Mouse (Mus musculus) urinary bladder, postnatal 14 days (tissue): Measurements from ENCODE around the gene Cldn16.
"Not testable (repeated sequence)": the region's sequence is repeated elsewhere in the genome, so short reads cannot be mapped to it uniquely, and the experiment has no call there.

Experiments used
- DNase-seq: peaks from one replicate; pipeline ENCODE4 v3.0.0; 2021; ENCODE audit warnings: low spot score

The Cldn16 gene

DNA sequence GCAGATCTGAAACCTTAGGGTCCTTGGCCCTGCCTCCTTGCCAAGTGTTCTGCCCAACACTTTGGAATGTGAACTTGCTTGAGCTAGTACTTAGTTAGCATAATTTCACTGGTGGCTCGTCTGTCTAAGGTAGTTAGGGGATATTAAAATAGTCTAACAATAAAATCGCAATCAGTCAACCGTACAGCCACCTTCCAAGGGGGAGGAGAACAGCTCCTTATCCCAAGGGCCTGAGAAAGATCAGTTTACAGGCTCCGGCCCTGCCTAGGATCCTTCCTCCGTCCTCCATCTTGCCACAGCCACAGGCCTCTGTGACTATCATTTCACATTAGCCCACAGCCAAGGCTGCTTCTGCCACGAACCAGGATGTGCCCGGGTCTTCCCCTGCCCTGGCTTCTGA, at the start of gene Cldn16:
Gene Cldn16, plus strand, starts transcription at position 301 of the 400 bp plus-strand sequence.
- DNase-seq: no peak

DNA sequence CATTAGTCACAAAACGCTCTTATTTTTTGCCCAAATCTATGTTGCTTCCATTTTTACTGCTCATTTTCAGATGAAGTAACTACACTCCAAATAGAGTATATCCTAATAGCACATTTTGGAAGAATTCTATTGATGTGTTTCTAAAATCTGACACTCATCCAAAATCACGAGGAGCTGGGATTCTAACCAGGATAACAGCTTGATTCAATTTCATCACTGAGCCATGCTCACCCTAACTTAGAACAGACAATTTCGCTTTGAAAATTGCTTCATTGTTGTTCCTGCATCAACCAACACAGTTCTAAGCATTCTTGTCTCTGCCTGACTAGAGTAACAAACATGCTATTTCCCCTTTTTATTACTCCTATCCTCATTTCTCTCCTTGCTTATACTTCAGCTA, 44.3 kb upstream of the Cldn16 start:
- no peak for DNase-seq

DNA sequence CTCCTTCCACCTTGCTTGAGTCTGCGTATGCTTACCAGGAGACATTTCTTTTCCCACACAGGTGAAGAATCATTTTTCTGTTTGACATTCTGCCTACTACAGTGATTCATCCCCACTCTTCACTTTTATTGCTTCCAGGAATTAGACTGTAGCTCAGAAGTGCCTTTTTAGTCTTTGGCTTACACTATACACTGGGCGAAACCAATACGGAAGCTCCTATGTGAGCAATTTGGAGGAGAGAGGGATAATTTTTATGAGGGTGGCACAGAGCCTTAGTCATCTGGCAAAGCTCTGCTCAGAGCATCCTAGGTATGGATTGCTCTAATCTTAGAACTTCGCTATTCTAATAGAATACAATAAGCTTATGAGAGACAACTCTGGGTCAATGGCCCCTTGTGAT, 40.9 kb upstream of the Cldn16 start:
- no peak for DNase-seq

DNA sequence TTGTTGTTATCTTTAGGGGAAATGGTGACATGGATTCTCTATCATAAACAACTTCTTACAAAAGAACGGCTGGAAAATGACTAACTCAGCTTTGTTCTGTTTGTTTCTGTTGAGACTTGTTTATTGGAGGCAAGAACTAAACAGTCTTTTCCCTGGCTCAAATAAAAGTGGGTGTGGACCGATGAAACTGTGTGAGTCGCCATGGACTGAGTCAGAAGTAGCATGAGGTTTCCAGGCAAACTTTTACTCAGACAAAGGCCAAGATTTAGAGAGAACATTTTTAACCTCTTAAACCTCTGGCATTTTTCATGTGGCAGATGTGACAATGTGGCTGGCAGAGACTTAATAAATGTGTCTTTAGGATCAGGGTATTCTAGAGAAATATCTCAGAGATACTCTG, 32.7 kb upstream of the Cldn16 start:
- DNase-seq: no peak

- DNase-seq: no peak
Measured at GRCm38 (mm10) chr16:26433486-26433885, 29.4 kb upstream of the Cldn16 start.

- DNase-seq: no peak
Measured at GRCm38 (mm10) chr16:26440031-26440430, 22.9 kb upstream of the Cldn16 start.

DNA sequence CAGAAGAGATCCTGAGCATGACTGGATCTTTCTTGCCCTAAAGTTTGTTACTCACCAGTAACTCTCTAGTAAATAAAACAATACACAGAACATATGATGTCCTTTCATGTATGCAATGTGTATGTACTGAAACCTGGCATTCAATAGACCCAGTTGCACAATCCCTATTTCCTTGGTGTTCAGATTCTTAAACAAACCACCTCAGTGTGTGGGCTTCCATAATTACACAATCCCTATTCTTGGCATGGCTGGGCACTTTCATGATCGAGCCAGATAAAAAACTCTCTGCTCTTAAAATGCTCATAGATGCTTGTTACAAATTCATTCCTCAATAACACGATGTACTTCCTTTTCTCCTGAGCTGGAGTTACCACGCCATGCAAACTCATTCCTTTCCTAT, 21.8 kb upstream of the Cldn16 start:
- no peak for DNase-seq

- no peak for DNase-seq
Measured at GRCm38 (mm10) chr16:26444843-26445242, 18.1 kb upstream of the Cldn16 start.

GRCm38 (mm10) chr16:26447594-26447993, 15.3 kb upstream of the Cldn16 start:
- peak; percentile 40 for DNase-seq

DNA sequence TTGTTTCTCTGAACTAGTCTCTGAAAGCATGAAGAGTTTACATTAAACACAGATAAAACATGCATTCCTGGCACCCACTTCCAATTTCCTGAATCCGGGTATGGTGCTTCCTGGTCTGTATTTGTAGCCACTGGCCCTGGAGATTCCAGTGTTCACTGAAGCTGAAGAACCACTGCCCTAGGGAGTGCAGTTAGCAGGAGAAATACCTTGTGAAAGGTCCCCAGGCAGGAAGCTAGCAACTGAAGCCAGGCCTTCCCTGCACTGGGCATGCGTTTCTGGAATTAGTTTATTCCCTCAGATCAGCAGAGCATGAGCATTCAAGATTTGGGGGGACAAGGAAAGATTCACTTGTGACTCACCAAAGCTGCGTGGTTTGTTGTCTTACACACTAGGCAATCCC, 8.8 kb upstream of the Cldn16 start:
- no peak for DNase-seq

- no peak for DNase-seq
Measured at GRCm38 (mm10) chr16:26456182-26456581, 6.8 kb upstream of the Cldn16 start.

DNA sequence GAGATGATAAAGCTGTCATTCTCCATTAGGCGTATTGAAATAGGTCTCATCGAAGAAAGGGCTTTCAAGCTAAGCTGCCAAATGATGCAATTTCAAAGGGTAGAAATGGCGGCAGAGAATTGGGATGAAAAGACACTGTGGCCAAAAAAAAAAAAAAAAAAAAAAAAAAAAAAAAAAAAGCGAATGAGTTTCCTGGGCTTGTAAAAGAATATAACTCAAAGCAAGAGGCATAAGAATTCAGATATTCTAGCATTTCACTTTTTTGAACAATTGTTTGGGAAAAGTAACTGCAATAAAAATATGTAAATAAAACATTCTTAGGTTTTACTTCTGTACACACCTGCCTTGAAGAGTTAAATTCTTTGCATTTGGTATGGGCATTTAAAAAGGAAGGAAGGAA, 3.6 kb downstream of the Cldn16 start:
- no peak for DNase-seq

- no peak for DNase-seq
Measured at GRCm38 (mm10) chr16:26471254-26471653, 8.3 kb downstream of the Cldn16 start.

GRCm38 (mm10) chr16:26495721-26496120, 32.8 kb downstream of the Cldn16 start:
- DNase-seq: peak; percentile 30

- not testable (repeated sequence) for DNase-seq
Measured at GRCm38 (mm10) chr16:26499705-26500104, 36.8 kb downstream of the Cldn16 start.

GRCm38 (mm10) chr16:26500738-26501137, 37.8 kb downstream of the Cldn16 start:
- no peak for DNase-seq

GRCm38 (mm10) chr16:26504961-26505360, 42.0 kb downstream of the Cldn16 start:
- DNase-seq: no peak

GRCm38 (mm10) chr16:26519596-26519995, 56.7 kb downstream of the Cldn16 start:
- peak; percentile 32 for DNase-seq

GRCm38 (mm10) chr16:26525832-26526231, 62.9 kb downstream of the Cldn16 start:
- DNase-seq: no peak

GRCm38 (mm10) chr16:26526669-26527068, 63.7 kb downstream of the Cldn16 start, which contains the start of gene Tmem207:
Tmem207 (minus strand) TSS chr16:26526769.
- no peak for DNase-seq

- no peak for DNase-seq
Measured at GRCm38 (mm10) chr16:26527931-26528666, 65.2 kb downstream of the Cldn16 start.

- DNase-seq: no peak
Measured at GRCm38 (mm10) chr16:26530451-26530850, 67.5 kb downstream of the Cldn16 start.

- no peak for DNase-seq
Measured at GRCm38 (mm10) chr16:26532287-26532686, 69.4 kb downstream of the Cldn16 start.
